Mouse (Mus musculus): ENCODE results near the gene Faim2.

The Faim2 gene

DNA sequence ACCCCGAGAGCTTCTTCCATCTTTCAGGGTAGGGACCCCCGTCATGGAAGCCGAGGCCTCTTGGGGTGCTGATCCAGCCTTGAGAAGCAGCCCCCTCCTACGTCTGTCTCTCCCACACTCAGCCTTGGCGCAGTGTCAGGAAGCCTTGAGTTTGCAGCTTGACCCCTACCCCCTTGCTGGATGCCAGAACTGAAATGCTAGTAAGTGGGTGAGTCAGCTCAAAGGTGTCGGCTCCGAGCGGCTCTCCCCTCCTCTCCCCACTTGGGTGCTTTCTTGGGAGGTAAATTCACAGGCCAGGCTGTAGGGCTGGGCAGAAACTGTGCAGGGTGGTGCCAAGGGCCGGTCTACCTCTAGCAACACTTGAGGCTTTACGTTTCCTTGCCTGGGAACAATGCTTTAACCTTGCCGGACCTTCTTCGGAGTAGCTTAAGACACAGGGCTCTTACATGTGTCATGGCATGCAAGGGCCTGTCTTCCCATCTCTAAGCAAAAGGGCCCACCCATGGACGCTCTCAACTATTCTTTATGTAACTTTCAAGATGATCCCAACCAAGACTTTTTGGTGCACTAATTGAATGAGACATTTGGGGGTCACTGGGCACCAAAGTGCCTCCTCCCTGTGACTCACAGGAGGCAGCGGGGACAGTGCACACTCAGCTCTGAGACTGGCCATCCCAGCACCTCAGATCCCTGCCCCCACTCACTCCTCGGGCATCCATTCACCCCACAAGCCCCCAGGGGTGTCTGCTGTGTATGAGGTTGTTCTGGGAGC is 22.5 kb downstream of the Faim2 start:
- DNase-seq (ENCODE audit: low spot score in 2 of 2), result no peak

DNA sequence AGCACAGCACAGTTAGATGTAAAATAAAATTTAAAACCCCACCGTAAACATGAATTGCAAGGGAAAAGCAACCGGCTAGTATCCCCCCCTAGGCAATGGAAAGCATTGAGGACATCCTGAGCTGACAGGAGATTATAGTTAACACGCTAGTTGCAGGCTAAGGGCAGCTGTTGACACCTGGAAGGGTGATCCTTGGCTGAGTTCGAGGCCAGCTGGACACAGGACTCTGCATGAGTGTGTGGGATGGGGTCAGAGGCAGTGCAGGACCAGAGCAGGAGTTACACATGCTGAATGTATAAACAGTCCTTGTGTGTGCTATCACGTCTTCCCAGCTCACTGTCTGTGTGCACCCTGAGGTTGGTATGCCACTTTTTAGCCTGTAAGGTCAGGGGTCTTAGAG is 24.7 kb downstream of the Faim2 start:
- no peak for DNase-seq (ENCODE audit: low spot score in 2 of 2)

- DNase-seq (ENCODE audit: low spot score in 2 of 2), result no peak
These were observed 25.6 kb downstream of the Faim2 start for GRCm38 (mm10) chr15:99502311-99502831.

- no peak for DNase-seq (ENCODE audit: low spot score in 2 of 2)
These were observed 26.4 kb downstream of the Faim2 start for GRCm38 (mm10) chr15:99501292-99502260.

- DNase-seq (ENCODE audit: low spot score in 2 of 2), result no peak
These were observed 27.6 kb downstream of the Faim2 start for GRCm38 (mm10) chr15:99500320-99500719.

DNA sequence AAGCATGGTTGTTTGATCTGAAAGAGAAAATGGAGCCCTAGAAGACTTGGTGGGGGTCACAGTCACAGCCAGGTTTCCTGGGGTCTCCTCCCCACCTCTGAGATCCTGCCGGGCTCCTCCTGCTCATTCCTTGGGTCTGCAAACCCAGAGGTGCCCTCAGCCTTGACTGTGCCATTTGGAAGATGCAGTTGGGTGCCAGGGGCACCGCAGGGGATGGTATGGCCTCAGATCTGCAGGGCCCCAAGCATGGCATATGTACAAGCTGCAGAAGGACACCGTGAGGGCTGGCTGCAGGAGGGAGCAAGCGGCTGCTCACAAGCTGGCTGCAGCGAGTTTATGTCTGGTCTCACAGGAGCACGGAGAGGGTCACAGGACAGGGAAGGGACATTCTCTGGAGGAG is 28.2 kb downstream of the Faim2 start:
- no peak for DNase-seq (ENCODE audit: low spot score in 2 of 2)

- no peak for DNase-seq (ENCODE audit: low spot score in 2 of 2)
These were observed 29.2 kb downstream of the Faim2 start for GRCm38 (mm10) chr15:99498781-99499180.

DNA sequence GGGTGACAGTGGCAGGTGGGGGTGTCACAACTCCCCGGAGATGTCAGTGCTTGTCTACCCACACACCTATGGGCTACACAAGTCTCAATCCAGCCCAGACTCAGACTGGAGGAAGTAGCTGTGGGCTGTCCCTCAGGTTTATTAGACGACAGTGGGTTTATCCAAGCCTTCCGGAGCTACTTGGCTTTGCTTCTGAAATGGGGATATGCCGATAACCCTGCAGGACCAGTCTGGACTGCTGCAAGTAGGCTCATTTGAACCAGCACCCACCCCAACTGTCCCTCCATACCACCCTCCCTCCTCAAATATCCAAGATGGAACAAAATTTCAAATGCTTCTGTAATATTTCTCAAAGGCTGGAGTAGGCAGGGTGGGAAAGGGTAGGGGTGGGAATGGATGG is 29.6 kb downstream of the Faim2 start:
- DNase-seq (ENCODE audit: low spot score in 2 of 2), result no peak

DNA sequence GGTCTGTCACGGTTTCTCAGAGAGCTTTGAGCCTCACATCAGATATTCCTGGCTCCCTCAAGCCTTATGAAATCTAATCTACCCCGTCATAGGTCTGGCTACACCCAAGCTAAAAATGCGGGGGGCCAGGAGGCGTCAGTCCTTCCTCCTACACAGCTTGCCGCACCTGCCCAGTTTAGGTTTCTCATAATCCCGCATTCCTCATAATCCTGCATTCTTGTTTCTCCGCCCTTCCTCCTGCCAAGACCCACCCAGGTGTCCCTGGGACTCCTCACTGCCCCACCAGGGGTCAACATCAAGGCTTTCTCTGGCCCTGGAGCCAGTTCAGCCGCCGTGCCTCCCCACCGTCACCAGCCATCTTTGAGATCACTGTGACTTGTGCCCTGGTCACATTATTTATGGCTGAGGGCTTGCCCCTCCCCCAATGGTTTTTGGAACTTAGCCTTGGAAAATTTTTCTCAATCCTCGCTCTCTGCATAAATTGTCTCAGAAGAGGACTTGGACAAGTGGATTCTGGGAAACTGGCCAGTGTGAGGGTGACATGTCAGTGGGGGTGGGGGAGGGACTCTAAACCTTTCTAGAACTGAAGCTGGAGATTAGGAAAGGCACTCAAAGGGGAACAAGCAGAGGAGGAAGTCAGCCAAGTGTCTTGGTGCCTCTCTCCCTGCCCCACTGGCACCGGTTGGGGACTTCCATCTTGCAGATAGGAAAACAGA is 30.3 kb downstream of the Faim2 start:
- DNase-seq (ENCODE audit: low spot score in 2 of 2), result peak in 1 of 2 experiments; percentile 23

- DNase-seq (ENCODE audit: low spot score in 2 of 2), result no peak
These were observed 30.9 kb downstream of the Faim2 start for GRCm38 (mm10) chr15:99497061-99497460.

GRCm38 (mm10) chr15:99484745-99485144 is 43.2 kb downstream of the Faim2 start:
- no peak for DNase-seq (ENCODE audit: low spot score in 2 of 2)

GRCm38 (mm10) chr15:99475814-99476213 is 52.2 kb downstream of the Faim2 start:
- no peak for DNase-seq (ENCODE audit: low spot score in 2 of 2)

DNA sequence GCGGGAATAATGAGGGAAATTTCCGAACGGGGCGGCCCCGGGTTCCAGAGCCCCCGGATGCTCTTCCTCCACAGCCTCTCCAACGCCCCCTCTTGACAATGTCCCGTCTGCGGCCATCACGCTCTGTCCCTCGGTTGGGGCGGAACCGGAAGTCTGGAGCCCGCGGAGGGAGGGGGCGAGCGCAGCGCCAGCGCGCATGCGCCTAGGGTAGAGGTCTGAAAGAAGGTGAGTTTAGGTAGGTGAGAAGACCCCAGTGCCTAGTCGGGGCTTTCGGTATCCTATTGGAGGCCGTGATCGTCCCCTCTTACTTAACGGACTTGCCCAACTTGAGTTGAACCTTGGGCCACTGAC is 53.4 kb downstream of the Faim2 start, which contains the start of gene Bcdin3d:
Bcdin3d (minus strand) TSS at position 155 of the 351 bp plus-strand sequence.
- DNase-seq (ENCODE audit: low spot score in 2 of 2), result peak; percentile 85 to 89

- DNase-seq (ENCODE audit: low spot score in 2 of 2), result peak in 1 of 2 experiments; percentile 35
These were observed 54.0 kb downstream of the Faim2 start for GRCm38 (mm10) chr15:99473801-99474575.

- no peak for DNase-seq (ENCODE audit: low spot score in 2 of 2)
These were observed 55.0 kb downstream of the Faim2 start for GRCm38 (mm10) chr15:99472972-99473371.

DNA sequence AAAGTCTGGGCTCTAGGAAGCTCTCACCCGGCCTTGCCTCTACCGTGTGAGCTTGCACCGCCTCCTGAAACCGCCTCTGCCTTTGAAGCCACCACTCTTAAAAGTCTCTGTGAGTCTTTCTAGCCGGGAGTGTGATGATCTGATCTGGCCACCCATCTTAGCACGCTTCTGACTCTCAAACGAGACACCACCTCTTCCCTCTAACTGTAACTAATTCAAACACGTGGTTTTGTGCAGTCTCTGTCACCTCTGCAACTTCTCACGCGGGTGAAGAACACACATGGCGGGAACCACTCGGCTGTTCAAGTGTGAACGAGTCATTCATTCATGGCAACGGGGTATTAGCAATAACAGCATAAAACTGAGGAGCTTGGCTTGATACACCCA is 56.3 kb downstream of the Faim2 start:
- no peak for DNase-seq (ENCODE audit: low spot score in 2 of 2)

DNA sequence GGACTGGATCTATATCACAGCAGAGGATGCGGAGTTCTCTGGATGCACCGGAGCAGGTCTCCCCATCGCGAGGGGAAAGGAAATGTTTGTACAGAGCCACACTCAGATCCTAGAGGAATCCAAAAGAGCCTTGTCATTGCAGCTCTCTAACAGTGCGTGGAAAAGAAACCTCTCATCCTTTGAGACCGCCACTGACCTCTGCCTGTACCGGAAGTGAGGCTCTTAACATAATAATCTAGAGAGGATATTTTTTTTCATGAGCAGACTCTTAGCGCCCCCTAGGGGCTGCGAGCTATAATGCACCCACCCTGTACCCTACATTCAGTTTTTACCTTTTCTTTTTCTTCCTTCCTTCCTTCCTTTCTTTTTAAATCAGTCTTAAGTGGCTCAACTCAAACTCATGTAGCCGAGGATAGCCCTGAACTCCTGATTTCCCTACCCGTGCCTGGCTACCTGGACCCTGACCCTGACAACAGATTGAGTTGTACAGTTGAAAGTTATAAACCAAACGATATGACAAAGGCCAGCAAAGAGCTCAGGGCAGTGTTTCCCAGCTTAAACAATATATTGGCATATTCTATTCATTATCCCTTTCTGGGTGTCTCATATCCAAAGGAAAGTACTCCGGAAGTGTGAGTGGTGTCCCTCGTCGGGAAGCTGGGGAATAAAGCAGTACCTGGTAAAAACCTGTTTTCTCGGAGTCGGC is 56.8 kb downstream of the Faim2 start:
- DNase-seq (ENCODE audit: low spot score in 2 of 2), result peak in 1 of 2 experiments; percentile 33

DNA sequence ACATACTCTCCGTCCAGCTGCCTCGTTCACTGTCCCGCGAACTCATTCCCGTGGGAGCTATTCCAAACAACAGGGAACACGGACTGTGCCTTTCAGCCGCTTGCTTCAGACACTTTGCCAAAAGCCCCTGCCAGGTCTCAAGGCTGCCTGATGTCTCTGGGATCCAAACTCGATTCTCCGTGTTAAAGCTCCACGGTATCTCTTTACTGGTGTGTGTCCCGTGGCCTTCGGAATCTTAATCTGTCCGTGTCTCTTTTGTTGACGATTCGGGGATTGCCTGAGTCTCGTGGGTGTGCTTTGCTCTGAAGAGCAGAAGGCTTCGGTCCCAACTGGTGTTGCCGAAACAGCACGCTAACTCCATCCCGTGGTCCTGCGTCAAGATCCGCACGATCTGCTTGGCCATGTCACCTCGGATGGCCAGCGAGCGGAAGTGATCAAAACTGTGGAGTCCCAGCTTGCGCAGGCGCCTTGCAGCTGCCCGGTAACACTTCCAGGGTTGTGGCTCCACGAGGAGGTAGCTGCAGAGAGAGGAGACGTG is 57.7 kb downstream of the Faim2 start:
- DNase-seq (ENCODE audit: low spot score in 2 of 2), result no peak

DNA sequence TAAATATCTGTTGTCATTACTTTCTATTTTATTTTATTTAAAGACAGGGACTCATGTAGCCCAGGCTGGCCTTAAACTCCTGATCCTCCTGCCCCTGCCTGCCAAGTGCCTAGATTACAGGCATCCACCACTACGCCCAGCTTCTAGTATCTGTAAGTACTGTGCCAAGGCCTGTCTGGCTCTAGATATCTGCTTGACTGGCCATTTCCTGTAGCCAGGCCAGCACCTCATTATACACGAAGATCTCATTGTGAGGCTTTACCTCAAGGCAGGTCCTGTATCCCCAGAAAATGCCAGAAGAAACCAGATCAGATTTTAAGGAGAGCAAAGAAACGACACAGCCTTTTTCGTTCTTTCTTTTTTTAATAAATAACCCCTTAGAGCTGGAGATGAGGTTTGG is 58.2 kb downstream of the Faim2 start:
- DNase-seq (ENCODE audit: low spot score in 2 of 2), result no peak

DNA sequence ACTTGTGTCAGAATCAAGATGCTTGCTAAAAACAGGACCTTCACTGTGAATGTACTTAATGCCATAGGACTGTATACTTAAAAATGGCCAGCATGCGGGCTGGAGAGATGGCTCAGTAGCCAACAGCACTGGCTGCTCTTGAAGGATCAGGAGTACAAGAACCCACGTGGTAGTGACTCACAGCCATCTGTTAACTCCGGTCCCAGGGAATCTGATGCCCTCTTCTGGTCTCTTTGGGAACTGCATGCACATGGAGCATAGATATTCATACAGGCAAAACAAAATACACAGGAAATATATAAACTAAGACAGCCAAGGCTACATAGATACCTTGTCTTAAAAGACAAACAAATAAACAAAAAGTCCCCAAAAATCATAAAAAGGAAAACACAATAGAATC is 58.9 kb downstream of the Faim2 start:
- DNase-seq (ENCODE audit: low spot score in 2 of 2), result peak in 1 of 2 experiments; percentile 49
